Mouse (Mus musculus) right cerebral cortex, postnatal 4 days (tissue): ENCODE results near the gene Ttc39d.
"Not testable (repeated sequence)": the region's sequence is repeated elsewhere in the genome, so short reads cannot be mapped to it uniquely, and the experiment has no call there.

Experiments
- DNase-seq: peaks from one replicate; pipeline ENCODE4 v3.0.0-alpha.2; 2022

Gene Ttc39d

DNA sequence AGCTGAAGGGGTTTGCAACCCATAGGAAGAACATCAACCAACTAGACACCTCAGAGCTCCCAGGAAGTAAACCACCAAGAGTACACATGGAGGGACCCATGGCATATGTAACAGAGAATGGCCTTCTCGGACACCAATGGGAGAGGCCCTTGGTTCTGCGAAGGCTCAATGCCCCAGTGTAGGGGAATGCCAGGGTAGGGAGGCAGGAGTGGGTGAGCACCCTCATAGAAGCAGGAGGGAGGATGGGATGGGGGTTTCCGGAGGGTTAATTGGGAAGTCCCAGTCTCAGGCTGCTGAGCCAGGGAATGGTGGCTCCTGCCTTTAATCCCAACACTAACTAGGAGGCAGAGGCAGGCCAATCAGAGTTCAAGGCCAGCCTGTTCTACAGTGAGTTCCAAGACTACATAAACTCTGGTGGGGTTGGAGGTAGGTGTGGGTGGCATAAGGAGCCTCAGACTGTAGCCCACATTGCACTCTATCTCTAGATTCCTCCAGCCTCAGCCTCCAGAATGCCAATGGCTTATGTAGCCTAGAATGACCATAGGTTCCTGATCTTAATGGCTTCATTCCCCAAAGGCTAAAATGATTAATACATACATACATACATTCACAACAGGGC lies 8.0 kb upstream of the Ttc39d start:
- DNase-seq = no peak

DNA sequence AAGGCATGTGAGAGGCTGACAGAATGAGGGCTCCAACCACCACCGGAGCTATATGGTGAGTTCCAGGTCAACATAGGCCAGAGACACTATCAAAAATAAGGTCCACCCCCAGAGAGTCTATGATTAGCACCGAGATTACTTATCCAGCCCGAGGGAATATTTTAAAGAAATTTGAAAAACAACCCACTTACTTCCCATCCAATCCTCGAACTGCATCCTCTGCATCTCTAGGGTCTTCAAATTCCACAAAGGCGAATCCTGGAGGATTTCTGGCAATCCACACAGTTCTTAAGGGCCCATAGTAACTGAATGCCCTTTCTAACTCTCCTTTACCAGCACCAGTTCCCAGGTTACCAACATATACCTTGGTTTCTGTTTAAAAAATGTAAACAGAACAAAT lies 1.6 kb upstream of the Ttc39d start:
- DNase-seq = no peak

DNA sequence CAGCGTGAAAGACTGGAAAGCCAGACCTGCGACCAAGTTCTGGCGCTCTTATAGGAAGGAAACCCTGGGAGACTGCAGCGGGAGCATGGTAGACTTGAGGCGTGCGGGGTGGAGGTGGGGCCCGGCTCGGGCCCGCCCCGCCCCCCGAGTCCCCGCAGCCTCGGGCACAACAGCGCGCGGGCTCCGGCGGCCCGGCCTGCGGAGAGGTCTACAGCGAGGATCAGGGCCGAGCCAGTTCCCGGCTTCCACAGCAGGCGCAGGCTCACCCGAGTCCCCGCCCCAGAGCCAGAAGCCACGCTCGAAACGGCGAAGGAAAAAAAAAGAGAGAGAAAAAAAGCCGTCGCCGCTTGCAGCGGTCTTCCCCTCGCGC lies 974 bp upstream of the Ttc39d start:
- peak; percentile 54 for DNase-seq

DNA sequence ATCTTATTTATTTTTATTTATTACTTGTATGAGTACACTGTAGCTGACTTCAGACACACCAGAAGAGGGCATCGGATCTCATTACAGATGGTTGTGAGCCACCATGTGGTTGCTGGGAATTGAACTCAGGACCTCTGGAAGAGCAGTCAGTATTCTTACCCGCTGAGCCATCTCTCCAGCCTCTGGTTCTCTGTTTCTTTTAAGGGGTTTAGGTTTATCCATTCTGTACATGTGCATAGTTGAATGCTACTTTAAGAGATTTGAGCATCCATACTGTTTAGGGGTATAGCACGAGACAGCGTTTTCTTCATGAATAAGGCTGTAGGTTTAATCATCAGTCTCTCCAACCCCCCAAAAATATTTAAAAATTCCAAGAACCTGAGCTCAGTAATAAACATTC lies 6.7 kb downstream of the Ttc39d start:
- DNase-seq = not testable (repeated sequence)

DNA sequence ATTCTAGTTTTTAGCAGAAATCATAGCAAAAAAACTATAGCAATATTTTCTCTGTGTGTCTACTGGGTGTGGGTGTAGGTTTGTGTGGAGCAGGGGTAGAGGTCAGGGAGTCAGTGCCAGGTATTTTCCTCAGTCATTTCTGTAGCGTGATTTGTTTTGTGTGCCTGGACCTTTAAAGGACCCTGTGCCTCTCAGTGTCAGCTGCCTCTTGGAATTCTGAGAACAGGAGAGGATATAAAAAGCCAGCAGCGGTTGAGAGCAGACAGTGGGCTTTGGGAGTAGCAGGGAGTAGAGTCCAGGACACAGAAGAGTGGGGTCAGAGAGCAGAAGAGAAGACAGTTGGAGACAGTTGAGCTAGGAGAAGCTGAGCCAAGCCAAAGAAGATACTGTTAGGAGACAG lies 12.9 kb downstream of the Ttc39d start:
- no peak for DNase-seq

DNA sequence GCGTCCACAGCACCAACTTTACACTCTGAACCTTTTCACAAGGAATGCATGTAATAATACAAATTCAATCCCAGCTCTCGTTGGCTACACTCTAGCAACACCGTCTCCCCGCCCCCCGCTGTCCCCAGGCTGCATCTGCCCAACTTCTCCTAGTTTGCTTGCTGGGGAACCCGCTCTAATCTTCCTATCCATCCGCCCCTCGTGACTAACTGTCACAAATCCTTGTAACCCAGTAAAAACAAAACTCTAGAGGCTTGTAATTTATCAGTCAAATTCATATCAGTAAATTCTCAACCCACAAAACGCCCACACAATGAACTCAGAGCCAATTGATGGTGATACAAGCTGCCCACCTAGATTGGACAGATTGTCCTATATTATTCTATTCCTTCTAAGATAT lies 13.9 kb downstream of the Ttc39d start:
- DNase-seq = no peak

DNA sequence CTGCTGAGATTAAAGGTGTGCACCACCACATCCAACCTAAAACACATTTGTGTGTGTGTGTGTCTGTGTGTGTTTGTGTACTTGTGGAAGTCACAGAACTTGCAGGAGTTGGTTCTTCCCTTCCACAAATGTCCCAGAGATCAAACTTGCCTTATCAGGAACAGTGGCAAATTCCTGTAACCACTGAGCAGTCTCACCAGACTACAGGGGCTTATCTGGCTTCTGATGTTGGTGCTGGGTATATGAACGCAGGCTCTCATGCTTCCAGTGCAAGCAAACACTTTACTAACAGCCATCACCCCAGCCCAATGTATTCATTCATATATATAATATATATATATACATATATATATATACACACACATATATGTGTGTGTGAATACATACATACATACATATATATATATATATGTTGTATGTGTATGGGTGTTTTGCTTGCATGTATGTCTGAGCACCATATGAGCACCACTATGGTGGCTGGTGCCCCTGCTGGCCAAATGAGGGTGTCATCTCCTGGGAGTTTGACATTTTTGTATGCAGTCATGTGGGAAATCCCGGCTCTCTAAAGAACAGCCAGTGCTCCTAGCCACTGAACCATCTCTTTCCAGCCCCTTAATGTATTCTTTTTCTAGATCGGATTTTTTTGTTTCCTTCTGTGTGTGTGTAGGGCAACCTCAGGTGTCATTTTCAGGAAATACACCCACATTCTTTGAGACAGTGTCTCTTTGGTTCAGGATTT lies 14.8 kb downstream of the Ttc39d start:
- no peak for DNase-seq

DNA sequence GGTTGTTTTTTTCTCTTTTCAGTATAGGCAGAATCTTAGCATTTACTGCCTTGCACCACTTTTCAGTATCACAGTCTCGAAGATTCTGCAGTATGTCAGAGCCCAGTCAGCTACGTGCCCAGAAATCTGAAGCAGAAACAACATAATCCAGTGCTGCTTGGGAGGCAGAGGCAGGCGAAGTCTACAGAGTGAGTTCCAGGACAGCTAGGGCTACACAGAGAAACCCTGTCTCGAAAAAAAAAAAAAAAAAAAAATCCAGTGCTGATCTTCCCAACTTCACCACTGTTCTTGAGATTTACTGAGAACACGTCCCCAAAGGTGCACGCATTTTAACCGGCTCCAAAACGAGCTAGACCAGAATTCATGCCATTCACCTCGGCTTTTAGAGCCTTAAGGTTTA lies 16.6 kb downstream of the Ttc39d start:
- DNase-seq = no peak

DNA sequence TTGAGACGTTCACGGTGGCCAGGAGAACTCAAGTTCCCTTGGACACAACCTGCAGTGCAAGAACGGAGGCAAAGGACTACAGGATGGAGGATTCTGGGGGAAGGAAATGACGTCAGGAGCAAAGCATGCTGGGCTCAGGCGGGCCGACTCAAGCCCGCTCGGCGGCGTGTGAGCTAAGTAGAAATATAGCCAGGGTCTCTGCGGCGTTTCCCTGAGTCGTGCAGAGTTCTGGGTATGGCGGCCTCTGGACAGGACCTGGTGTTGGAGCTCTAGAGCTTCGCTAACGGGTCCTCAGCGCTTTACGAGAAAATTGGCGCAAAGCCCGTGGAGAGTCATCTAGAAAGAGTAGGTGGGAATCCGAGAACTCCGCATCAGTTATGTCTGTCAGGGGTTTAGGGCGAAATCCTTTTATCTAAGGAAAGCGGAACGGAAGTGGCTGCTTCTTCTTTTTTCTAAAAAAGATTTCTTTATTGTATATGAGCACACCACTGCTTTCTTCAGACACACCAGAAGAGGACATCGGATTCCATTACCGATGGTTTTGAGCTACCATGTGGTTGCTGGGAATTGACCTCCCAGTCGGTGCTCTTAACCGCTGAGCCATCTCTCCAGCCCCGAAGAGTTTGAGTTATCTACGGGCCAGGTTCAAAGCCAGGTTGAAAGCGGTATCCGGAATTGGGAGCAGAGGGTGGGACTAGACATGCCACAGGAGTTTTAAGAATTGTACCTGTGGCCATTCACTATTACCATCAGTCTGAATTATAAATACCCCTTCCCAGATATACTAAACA lies 17.3 kb downstream of the Ttc39d start, which contains the start of gene Gemin6:
Gemin6 (plus strand) TSS at position 116 of the 791 bp plus-strand sequence.
- DNase-seq = peak; percentile 78

DNA sequence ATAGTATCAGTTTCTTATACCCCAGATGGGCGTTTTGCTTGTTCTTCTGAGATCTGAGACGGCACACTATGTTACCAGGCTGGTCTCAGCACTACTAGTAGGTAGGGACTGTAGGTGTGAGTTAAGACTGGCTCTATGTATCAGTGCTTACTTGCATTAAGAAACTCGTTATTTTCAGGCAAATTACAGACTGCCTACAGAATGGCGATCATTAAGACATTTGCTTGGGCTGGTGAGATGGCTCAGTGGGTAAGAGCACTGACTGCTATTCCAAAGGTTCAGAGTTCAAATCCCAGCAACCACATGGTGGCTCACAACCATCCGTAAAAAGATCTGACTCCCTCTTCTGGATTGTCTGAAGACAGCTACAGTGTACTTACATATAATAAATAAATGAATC lies 17.9 kb downstream of the Ttc39d start:
- DNase-seq = not testable (repeated sequence)

DNA sequence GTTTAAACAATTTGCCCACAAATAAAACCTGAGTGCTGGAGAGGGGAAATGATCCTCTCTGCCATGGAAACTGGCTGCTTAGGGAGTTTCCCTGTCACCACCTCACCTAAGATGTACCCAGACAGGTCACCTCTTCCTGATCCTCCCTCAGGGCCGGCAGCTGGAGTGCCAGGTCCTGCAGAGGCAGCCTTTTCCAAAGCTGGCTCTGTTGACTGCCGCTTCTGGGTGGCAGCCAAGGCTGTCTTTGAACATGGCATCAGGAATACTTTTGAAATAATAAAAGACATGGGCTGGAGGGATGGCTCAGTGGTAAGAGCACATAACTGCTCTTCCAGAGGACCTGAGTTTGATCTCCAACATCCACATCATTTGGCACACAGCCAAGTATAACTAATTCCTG lies 22.1 kb downstream of the Ttc39d start:
- DNase-seq = peak; percentile 13

DNA sequence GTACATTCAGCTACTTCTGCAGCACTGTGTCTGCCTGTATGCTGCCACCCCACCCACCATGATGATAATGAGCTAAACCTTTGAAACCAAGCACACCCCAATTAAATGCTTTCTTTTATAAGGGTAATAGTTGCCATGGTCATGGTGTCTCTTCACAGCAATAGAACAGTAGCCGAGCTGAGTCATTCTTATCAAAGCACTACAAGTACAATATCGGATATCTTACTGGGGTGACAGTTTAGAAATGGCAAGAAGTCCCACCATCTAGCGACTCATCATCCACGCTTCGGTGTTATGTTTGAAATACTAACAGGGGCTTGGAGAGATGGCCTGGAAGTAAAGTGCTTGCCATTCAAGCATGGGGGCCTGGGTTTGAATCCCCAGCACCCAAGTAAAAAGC lies 26.6 kb downstream of the Ttc39d start:
- no peak for DNase-seq

DNA sequence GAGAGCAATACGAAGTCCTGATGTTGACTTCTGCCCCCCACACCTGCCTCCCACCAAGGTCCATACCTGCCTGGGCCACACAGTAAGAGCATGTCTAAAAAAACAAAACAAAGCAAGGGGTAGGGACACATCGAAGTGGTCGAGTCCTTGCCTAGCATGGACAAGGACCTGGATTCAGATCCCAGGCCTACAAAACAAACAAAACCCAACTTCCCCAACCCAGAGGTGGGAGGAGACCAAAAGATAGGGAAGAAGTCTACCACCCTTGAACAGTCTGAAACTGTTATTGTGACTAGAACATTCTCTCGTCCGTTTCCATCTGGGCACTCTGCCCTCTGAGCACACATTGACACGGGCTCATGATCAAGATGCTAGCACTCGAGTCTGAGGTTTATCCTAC lies 27.1 kb downstream of the Ttc39d start:
- no peak for DNase-seq

DNA sequence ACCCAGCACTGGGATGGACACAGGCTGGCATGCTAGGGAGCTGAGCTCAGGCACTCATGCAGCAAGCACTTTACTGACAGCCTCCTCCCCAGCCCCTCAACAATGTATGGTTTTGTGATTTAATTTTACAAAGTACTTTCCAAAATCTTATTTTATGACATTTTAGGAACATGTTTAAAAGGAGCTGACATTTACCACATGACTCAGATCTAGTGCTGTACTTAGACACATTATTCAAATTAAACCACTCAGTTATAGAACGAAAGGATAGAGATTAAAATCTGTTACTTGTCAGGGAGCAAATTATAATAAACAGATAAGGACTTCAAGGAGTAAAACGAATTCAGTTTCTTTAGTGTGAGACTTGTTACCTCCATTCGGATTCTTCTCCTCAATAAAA lies 28.2 kb downstream of the Ttc39d start:
- DNase-seq = no peak

DNA sequence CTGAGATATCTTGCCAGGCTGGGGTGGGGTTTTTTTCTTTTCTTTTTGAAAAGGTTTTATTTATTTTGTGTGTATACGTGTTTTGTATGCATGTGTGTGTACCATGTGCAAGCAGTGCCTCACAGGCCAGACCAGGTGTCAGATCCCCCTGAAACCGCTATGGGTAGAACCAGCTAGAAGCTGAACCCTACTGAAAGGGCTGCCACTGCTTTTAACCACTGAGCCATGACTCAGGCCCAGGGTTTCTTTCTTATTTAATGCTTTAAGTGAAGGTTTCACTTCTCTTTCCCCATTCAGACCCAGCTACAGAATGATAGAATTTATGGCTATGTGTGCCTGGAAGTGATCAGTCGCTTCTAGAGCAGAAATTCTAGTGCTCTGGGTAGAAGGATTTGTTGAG lies 29.5 kb downstream of the Ttc39d start:
- no peak for DNase-seq

DNA sequence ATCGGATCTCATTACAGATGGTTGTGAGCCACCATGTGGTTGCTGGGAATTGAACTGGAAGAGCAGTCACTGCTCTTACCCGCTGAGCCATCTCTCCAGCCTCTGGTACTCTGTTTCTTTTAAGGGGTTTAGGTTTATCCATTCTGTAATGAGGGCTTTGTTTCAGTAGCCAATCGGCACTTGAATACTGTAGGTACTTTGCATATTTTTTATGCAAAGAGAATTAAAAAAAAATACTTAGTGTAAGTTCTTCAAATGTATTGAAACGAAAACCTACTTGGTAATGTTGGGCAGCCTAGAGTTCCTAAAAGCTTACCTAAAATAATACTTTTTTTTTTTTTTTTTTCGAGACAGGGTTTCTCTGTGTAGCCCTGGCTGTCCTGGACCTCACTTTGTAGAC lies 30.2 kb downstream of the Ttc39d start:
- no peak for DNase-seq

DNA sequence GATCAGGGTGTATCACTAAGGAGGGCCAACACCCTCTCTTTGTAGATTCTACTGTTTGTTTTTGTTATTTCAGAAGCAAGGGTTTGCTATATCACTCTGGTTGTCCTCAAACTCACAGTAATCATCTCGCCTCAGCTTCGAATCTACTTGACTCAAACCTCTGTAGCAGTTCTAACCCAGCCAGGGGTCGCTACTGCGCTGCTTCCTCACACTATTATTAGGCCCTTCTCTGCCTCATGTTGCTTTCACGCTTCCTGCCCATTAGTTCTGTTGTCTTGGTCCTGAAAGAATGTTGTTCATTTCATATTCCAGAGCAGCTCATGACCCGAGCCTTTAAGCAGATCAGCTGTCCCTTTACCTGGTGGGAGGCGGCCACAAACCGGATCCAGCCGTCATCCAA lies 34.3 kb downstream of the Ttc39d start:
- no peak for DNase-seq

DNA sequence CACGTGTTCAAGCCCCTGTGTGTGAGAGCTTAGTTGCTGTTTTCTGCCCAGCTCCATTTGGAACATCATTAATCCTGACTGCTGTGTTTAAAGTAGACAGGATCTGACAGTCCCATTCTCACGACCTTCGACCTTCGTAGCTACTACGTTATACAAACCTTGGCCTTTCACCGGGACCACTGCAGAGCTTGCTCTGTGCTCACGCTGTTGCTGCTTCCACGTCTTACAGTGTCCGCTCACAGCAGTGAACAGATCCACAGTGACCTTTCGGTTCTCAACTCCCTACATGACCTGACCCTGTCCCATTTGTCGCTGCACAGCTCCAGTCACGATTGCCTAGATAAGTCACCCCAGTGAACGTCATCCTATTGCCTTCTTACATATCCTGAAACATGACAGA lies 35.9 kb downstream of the Ttc39d start:
- no peak for DNase-seq

DNA sequence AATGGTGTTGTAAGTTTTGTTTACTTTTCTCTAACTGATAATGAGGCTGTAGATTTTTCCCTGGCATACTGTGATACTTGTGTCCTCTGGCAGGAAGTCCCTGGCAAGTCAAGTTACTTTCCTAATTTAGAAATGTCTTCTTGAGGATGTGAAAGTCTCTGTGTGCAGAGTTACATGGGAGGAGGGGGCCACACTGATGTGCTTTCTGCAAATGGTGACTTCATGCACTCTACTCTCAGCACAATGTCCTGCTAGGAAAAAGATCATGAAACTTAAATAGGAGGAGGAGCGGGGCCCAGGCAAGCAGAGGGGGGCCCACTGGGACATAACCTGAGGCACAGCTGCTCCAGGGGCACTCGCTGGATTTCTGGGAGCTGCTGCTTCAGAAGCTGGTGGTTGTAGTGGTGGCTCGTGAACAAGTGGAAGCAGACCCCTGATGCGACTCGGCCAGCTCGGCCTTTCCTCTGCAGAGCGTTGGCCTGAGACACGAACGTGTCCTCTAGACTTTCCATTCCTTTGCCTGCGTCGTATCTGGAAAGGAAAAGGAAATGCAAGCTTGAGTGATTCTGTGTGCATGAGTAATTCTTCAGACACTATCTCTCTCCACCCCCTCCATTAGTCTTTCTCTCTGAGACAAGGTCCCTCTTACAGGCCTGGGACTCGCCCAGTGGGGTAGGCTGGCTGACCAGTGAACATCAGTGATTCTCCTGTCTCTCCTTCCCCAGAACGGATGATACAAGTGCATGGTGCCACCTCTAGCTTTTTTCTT lies 45.7 kb downstream of the Ttc39d start:
- DNase-seq = no peak

DNA sequence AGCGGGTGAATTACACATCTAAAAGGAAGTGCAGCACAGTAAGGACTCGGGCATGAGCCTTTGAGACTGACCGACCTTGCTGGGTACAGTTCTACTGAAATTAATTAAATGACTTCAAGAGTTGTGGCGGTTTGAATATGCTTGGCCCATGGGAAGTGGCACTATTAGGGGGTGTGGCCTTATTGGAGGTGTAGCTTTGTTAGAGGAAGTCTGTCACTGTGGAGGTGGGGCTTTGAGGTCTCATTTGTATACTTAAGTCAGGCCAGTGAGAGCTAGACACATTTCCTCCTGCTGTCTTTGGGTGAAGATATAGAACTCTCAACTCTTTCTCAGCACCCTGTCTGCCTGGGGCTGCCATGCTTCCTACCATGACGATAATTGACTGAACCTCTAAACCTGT lies 47.2 kb downstream of the Ttc39d start:
- DNase-seq = no peak

DNA sequence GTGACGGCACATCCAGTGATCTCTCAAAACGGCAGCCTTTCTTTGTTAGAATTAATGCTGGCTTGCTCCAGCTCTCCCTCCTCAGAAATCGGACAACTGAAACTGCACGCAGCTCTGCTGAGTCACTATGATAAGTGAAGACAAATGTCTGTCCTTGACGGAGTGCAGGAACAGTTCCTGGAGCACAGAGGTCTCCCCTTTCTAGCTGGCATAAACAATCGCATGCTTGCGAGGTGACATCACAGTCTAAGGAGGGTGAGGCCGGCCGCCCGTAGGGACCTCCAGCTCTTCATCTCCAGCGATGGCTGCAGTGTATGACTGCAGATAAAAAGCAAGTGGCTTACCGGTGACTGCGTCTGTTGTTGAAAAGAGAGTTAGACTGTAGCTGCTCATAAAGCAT lies 47.9 kb downstream of the Ttc39d start:
- DNase-seq = no peak

DNA sequence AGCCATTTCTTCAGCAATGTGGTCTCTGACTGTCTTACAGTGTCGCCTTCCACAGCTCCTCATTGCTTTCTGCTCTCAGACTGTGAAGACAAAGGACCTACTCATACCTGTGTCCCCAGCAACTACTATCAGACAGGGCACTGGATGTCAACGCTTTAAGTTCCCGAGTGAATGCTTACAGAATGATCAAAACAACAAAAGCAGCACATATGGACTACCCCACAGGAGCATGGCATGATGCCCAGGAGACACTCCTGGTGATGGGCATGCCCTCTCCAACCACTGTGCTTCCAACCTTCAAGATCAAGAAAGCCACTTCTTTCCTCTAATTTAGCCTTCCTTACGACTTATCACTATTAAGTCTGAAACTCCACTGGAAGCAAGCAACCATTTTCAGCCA lies 59.8 kb downstream of the Ttc39d start:
- no peak for DNase-seq
